Comparison of ENCODE assay signal across 17 mouse cellular contexts in genomic region chr2:118752792-118753108, GRCm38 (mm10). TPM values are rescaled to one million over a fixed set of nuclear protein-coding genes. Genes with fewer than 3 reads are reported as not detected.
DNase-seq lines count a peak whose midpoint lies in the region; ATAC-seq and TF ChIP-seq lines count a peak whose summit lies in the region.
"Had no signal": no experiment of that assay in that cellular context is flagged by ENCODE, and none has a peak within 500 bp of the region (broad histone marks: within the 10 kb centered on the region; RNA-seq: fewer than 3 reads in every experiment).

No protein-coding gene starts in this region.

- 0 out of 2 replicates have a peak overlapping the region, but pooled peaks have one; percentile 13 for H3K9ac ChIP-seq in lung, embryonic 14.5 days
- H3K9ac ChIP-seq: forebrain, embryonic 13.5 days; hindbrain, embryonic 14.5 days; limb, embryonic 15.5 days had no signal

- H3K27me3 ChIP-seq in lung, embryonic 14.5 days (ENCODE audit: insufficient read depth, low read length), result no peaks in the 10 kb centered on the region
- peaks cover 29% of the 10 kb centered on the region for H3K27me3 ChIP-seq in limb, embryonic 10.5 days (ENCODE audit: low read depth, poor library complexity, severe bottlenecking)
- H3K27me3 ChIP-seq: limb, embryonic 15.5 days had no signal

- 63% methylated on average over 4 of the region's 4 CpGs for WGBS in lung, embryonic 14.5 days
- WGBS in limb, embryonic 10.5 days, result 69% methylated on average over 4 of the region's 4 CpGs

- H3K4me3 ChIP-seq in lung, embryonic 14.5 days (ENCODE audit: low read depth, low read length), result no peak overlapping the region
- H3K4me3 ChIP-seq in embryonic fibroblast, embryonic 13.5 days (ENCODE audit: insufficient read depth, low read length), result no peak overlapping the region
- H3K4me3 ChIP-seq in limb, embryonic 10.5 days, result no peak overlapping the region
- H3K4me3 ChIP-seq: forebrain, embryonic 13.5 days; limb, embryonic 15.5 days had no signal

- no peak for DNase-seq in lung, embryonic 14.5 days
- no peak for DNase-seq in lung, postnatal 25 days (ENCODE audit: low spot score)
- no peak for DNase-seq in limb, embryonic 10.5 days (ENCODE audit: low spot score)
- no peak for DNase-seq in frontal cortex, postnatal 36 days (ENCODE audit: low spot score in 2 of 2)
- DNase-seq in thymus, postnatal 4 days, result no peak
- DNase-seq: adrenal gland, postnatal 14 days; embryo, embryonic 11 days; kidney, postnatal 14 days; layer of hippocampus, postnatal 36 days; right cerebral cortex, postnatal 25 days had no signal

- H3K36me3 ChIP-seq in lung, embryonic 14.5 days (ENCODE audit: insufficient read depth), result 0 out of 2 replicates have a peak, but pooled peaks cover 6% of the 10 kb centered on the region
- 0 out of 2 replicates have a peak, but pooled peaks cover 4% of the 10 kb centered on the region for H3K36me3 ChIP-seq in limb, embryonic 10.5 days
- H3K36me3 ChIP-seq: limb, embryonic 15.5 days had no signal

- no peak for ATAC-seq in lung, embryonic 14.5 days (ENCODE audit: insufficient read depth)
- peak; percentile 73 for ATAC-seq in megakaryocyte-erythroid progenitor cell, adult 5-6 weeks (replicated peaks; ENCODE audit: low FRiP score, low TSS enrichment, poor library complexity, severe bottlenecking)
- ATAC-seq: forebrain, embryonic 13.5 days had no signal

- H3K27ac ChIP-seq in lung, embryonic 14.5 days (ENCODE audit: low read depth), result peak overlapping the region; percentile 38; the same call in 1 of the 2 replicates
- no peak overlapping the region for H3K27ac ChIP-seq in embryonic fibroblast, embryonic 13.5 days (ENCODE audit: insufficient read depth, low read length)
- H3K27ac ChIP-seq in limb, embryonic 10.5 days, result peak overlapping the region; percentile 21; the same call in 1 of the 2 replicates
- H3K27ac ChIP-seq: forebrain, embryonic 13.5 days; hindbrain, embryonic 14.5 days; limb, embryonic 15.5 days had no signal

- peak; percentile 36 for TF ChIP-seq POLR2A in embryonic fibroblast, embryonic 13.5 days (IDR thresholded peaks at IDR 0.05; ENCODE audit: low read depth, low read length)

- H3K4me2 ChIP-seq in lung, embryonic 14.5 days, result no peak overlapping the region
- H3K4me2 ChIP-seq: forebrain, embryonic 13.5 days; hindbrain, embryonic 14.5 days; limb, embryonic 15.5 days had no signal

- no peak for TF ChIP-seq CTCF in lung, embryonic 14.5 days (IDR thresholded peaks at IDR 0.05; ENCODE audit: low read depth)
- no peak for TF ChIP-seq CTCF in embryonic fibroblast, embryonic 13.5 days (IDR thresholded peaks at IDR 0.05; ENCODE audit: borderline replicate concordance, insufficient read depth, low read length)

- peaks cover 6% of the 10 kb centered on the region; the same call in 1 of the 2 replicates for H3K4me1 ChIP-seq in lung, embryonic 14.5 days (ENCODE audit: insufficient read depth)
- H3K4me1 ChIP-seq in embryonic fibroblast, embryonic 13.5 days (ENCODE audit: control insufficient read depth, insufficient read depth, low read length), result peaks cover 7% of the 10 kb centered on the region; the same call in 1 of the 2 replicates
- peaks cover 33% of the 10 kb centered on the region for H3K4me1 ChIP-seq in limb, embryonic 10.5 days

- H3K9me3 ChIP-seq in lung, embryonic 14.5 days (ENCODE audit: low read depth, low read length), result no peaks in the 10 kb centered on the region
- no peaks in the 10 kb centered on the region for H3K9me3 ChIP-seq in limb, embryonic 10.5 days (replicated peaks)
- H3K9me3 ChIP-seq: forebrain, embryonic 13.5 days; limb, embryonic 15.5 days had no signal

RNA-seq across cellular contexts. Expression of gene Inafm2, which starts 7.2 kb away (rescaled TPM):
- polyA plus RNA-seq in lung, embryonic 14.5 days (2014; fragmentation: Nextera tagmentation; extraction: Ambion mirVana), result 24.3 and 25.0 TPM in 2 replicates
- 17.3 and 19.0 TPM in 2 replicates for polyA plus RNA-seq in embryonic fibroblast, embryonic 13.5 days (2011; ENCODE audit: insufficient read length, low read depth, missing spikeins)
- 16.1 and 16.3 TPM in 2 replicates for polyA plus RNA-seq in limb, embryonic 10.5 days (2016; fragmentation: Nextera tagmentation; extraction: Ambion mirVana)
- total RNA-seq in megakaryocyte-erythroid progenitor cell, adult 5-6 weeks (2014; fragmentation: Nextera tagmentation), result 14.5 and 20.5 TPM in 2 replicates
- total RNA-seq in megakaryocyte-erythroid progenitor cell, adult 5-6 weeks (2017), result 10.1 and 13.9 TPM in 2 replicates

RNA-seq across cellular contexts. Expression of gene Ccdc9b, which starts 9.7 kb away (rescaled TPM):
- 0.50 and 0.55 TPM in 2 replicates for polyA plus RNA-seq in lung, embryonic 14.5 days (2014; fragmentation: Nextera tagmentation; extraction: Ambion mirVana)
- polyA plus RNA-seq in embryonic fibroblast, embryonic 13.5 days (2011; ENCODE audit: insufficient read length, low read depth, missing spikeins), result 17.9 and 27.9 TPM in 2 replicates
- polyA plus RNA-seq in limb, embryonic 10.5 days (2016; fragmentation: Nextera tagmentation; extraction: Ambion mirVana), result 0.05 and 0.08 TPM in 2 replicates
- total RNA-seq in megakaryocyte-erythroid progenitor cell, adult 5-6 weeks (2014; fragmentation: Nextera tagmentation), result 0.27 and 1.5 TPM in 2 replicates
- 0.09 and 1.3 TPM in 2 replicates for total RNA-seq in megakaryocyte-erythroid progenitor cell, adult 5-6 weeks (2017)
- total RNA-seq: neutrophil, adult 5-6 weeks had no signal

RNA-seq across cellular contexts. Expression of gene Phgr1, which starts 19.8 kb away (rescaled TPM):
- not detected in 2 replicates for polyA plus RNA-seq in lung, embryonic 14.5 days (2014; fragmentation: Nextera tagmentation; extraction: Ambion mirVana)
- polyA plus RNA-seq in embryonic fibroblast, embryonic 13.5 days (2011; ENCODE audit: insufficient read length, low read depth, missing spikeins), result not detected in 2 replicates
- polyA plus RNA-seq in limb, embryonic 10.5 days (2016; fragmentation: Nextera tagmentation; extraction: Ambion mirVana), result not detected in 2 replicates
- not detected in 2 replicates for total RNA-seq in megakaryocyte-erythroid progenitor cell, adult 5-6 weeks (2014; fragmentation: Nextera tagmentation)
- total RNA-seq in megakaryocyte-erythroid progenitor cell, adult 5-6 weeks (2017), result not detected in 2 replicates
- total RNA-seq: adrenal gland, postnatal 14 days; gastrocnemius, adult 8-10 months; layer of hippocampus, postnatal 36 days; neutrophil, adult 5-6 weeks had no signal
- polyA plus RNA-seq: forebrain, embryonic 13.5 days; hindbrain, embryonic 14.5 days had no signal

RNA-seq across cellular contexts. Expression of gene Plcb2, which starts 24.5 kb away (rescaled TPM):
- polyA plus RNA-seq in lung, embryonic 14.5 days (2014; fragmentation: Nextera tagmentation; extraction: Ambion mirVana), result 1.3 and 1.5 TPM in 2 replicates
- 0.49 TPM in 1 of 2 replicates, not detected in the other for polyA plus RNA-seq in embryonic fibroblast, embryonic 13.5 days (2011; ENCODE audit: insufficient read length, low read depth, missing spikeins)
- polyA plus RNA-seq in limb, embryonic 10.5 days (2016; fragmentation: Nextera tagmentation; extraction: Ambion mirVana), result 0.28 and 0.36 TPM in 2 replicates
- total RNA-seq in megakaryocyte-erythroid progenitor cell, adult 5-6 weeks (2014; fragmentation: Nextera tagmentation), result 12.9 and 24.3 TPM in 2 replicates
- total RNA-seq in megakaryocyte-erythroid progenitor cell, adult 5-6 weeks (2017), result 6.2 and 16.3 TPM in 2 replicates

RNA-seq across cellular contexts. Expression of gene Disp2, which starts 26.8 kb away (rescaled TPM):
- polyA plus RNA-seq in lung, embryonic 14.5 days (2014; fragmentation: Nextera tagmentation; extraction: Ambion mirVana), result 0.59 and 0.64 TPM in 2 replicates
- 0.07 and 0.11 TPM in 2 replicates for polyA plus RNA-seq in embryonic fibroblast, embryonic 13.5 days (2011; ENCODE audit: insufficient read length, low read depth, missing spikeins)
- polyA plus RNA-seq in limb, embryonic 10.5 days (2016; fragmentation: Nextera tagmentation; extraction: Ambion mirVana), result 0.04 and 0.11 TPM in 2 replicates
- total RNA-seq in megakaryocyte-erythroid progenitor cell, adult 5-6 weeks (2014; fragmentation: Nextera tagmentation), result not detected in 2 replicates
- not detected in 2 replicates for total RNA-seq in megakaryocyte-erythroid progenitor cell, adult 5-6 weeks (2017)
- total RNA-seq: neutrophil, adult 5-6 weeks had no signal

Comparison
In these comparisons a context has a peak if more than half of its experiments do, and no peak if none do; other contexts are left out.
1. RNA of gene Ccdc9b, which starts 9.7 kb away (polyA plus RNA-seq): 17.9 to 27.9 TPM in embryonic fibroblast, embryonic 13.5 days; 0.50 to 0.55 TPM in lung, embryonic 14.5 days and 0.05 to 0.08 TPM in limb, embryonic 10.5 days; every median in the first group is over 10 times any median in the second.